Mouse (Mus musculus) heart, adult 2 months (tissue): ENCODE data around the gene Cntn4.

Experiments used
- CTCF ChIP-seq: fragments of 200-600 bp; IDR thresholded peaks from 2 replicates; pipeline ENCODE4 v1.8.1; 2022; ENCODE audit warnings: antibody characterized with exemption, mild to moderate bottlenecking, moderate library complexity
- EP300 ChIP-seq: fragments of 200-500 bp; IDR thresholded peaks from 2 replicates; pipeline ENCODE4 v1.6.1; 2011; ENCODE audit warnings: low read depth, low read length, control low read depth; ENCODE audit not compliant: insufficient read depth
- POLR2A ChIP-seq: fragments of 200-500 bp; IDR thresholded peaks from 2 replicates; pipeline ENCODE4 v1.6.1; 2011; ENCODE audit warnings: mild to moderate bottlenecking, low read depth, low read length, control low read depth; ENCODE audit not compliant: insufficient read depth

DNA sequence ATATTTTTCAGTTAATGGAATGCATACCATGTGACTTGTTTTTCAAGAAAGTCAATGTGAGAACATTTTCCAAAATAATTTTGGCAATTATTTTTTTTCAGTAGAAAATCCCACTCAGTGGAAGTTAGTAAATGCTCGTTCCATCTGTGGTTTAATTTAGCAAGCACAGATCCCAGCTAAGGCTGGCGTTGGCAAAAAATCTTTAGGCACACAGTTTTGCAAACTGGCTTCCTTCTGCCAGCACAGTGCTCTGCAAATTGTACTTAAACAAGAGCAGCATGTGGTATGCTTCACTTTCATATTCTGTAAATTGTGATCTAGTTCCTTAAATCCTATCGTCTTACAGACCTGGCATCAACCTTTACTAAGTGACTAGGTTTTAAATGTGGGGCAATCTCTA is 821.7 kb downstream of the Cntn4 start:
- no peak for TF ChIP-seq CTCF
- TF ChIP-seq EP300, result no peak
- TF ChIP-seq POLR2A, result no peak
